Mouse (Mus musculus) spleen, embryonic (tissue): ENCODE results near the gene Gm49396.

Experiments
- CTCF ChIA-PET: fragments of 350-600 bp; sonication (Branson Sonifier 250); formaldehyde crosslinking; loops from one replicate; lab custom pipeline; 2022; lab: Charles Lee

Gm49396 gene

GRCm38 (mm10) chr7:30586455-30587020 is 23.4 kb downstream of the Gm49396 start:
- CTCF ChIA-PET: no interaction called here

GRCm38 (mm10) chr7:30587842-30588667 is 24.9 kb downstream of the Gm49396 start:
- CTCF ChIA-PET: no interaction called here

GRCm38 (mm10) chr7:30588676-30589434 is 25.7 kb downstream of the Gm49396 start, which contains the start of gene Kmt2b:
Gene Kmt2b, minus strand, starts transcription at chr7:30588726.
- CTCF ChIA-PET: no interaction called here

- CTCF ChIA-PET: interaction anchor here (0.6 kb wide), 1 partner anchor 151 kb away, joined by 3 read pairs; no protein-coding TSS in a partner anchor
These were observed 26.5 kb downstream of the Gm49396 start for GRCm38 (mm10) chr7:30589435-30590301.

- CTCF ChIA-PET: no interaction called here
These were observed 27.9 kb downstream of the Gm49396 start for GRCm38 (mm10) chr7:30590927-30591604.

GRCm38 (mm10) chr7:30591605-30591951 is 28.4 kb downstream of the Gm49396 start:
- CTCF ChIA-PET: no interaction called here

- CTCF ChIA-PET: interaction anchor here (0.5 kb wide), 1 partner anchor 30 kb away, joined by 5 read pairs; the partner anchor contains the start of genes Gm49396, Psenen and U2af1l4
These were observed 29.8 kb downstream of the Gm49396 start for GRCm38 (mm10) chr7:30592772-30593423.

GRCm38 (mm10) chr7:30593579-30594509 is 30.7 kb downstream of the Gm49396 start:
- CTCF ChIA-PET: interaction anchor here (1.0 kb wide), 1 partner anchor 21 kb away, joined by 4 read pairs; no protein-coding TSS in a partner anchor

GRCm38 (mm10) chr7:30594510-30595024 is 31.4 kb downstream of the Gm49396 start:
- CTCF ChIA-PET: interaction anchor here (1.0 kb wide), 1 partner anchor 20 kb away, joined by 4 read pairs; no protein-coding TSS in a partner anchor

GRCm38 (mm10) chr7:30596093-30596492 is 32.9 kb downstream of the Gm49396 start:
- CTCF ChIA-PET: interaction anchor here (0.7 kb wide), 1 partner anchor 30 kb away, joined by 3 read pairs; the partner anchor contains the start of gene Cox6b1

- CTCF ChIA-PET: interaction anchor here (0.7 kb wide), 1 partner anchor 29 kb away, joined by 3 read pairs; the partner anchor contains the start of gene Cox6b1
These were observed 33.7 kb downstream of the Gm49396 start for GRCm38 (mm10) chr7:30596811-30597210.

- CTCF ChIA-PET: no interaction called here
These were observed 35.6 kb downstream of the Gm49396 start, which contains the start of gene Zbtb32 for GRCm38 (mm10) chr7:30598786-30599185. Gene Zbtb32, minus strand, starts transcription at chr7:30598909.

GRCm38 (mm10) chr7:30599933-30600353 is 36.8 kb downstream of the Gm49396 start:
- CTCF ChIA-PET: no interaction called here

GRCm38 (mm10) chr7:30600651-30601050 is 37.5 kb downstream of the Gm49396 start:
- CTCF ChIA-PET: no interaction called here

- CTCF ChIA-PET: no interaction called here
These were observed 39.4 kb downstream of the Gm49396 start for GRCm38 (mm10) chr7:30602583-30602982.

- CTCF ChIA-PET: interaction anchor here (0.6 kb wide), 1 partner anchor 10 kb away, joined by 7 read pairs; no protein-coding TSS in a partner anchor
These were observed 41.3 kb downstream of the Gm49396 start for GRCm38 (mm10) chr7:30604424-30604823.

GRCm38 (mm10) chr7:30604944-30605343 is 41.8 kb downstream of the Gm49396 start:
- CTCF ChIA-PET: interaction anchor here (0.6 kb wide), 1 partner anchor 9 kb away, joined by 7 read pairs; no protein-coding TSS in a partner anchor
